Mouse (Mus musculus) forebrain, postnatal 0 days (tissue): Measurements from ENCODE around the gene Amh. TPM values are rescaled to one million over a fixed set of nuclear protein-coding genes. Genes with fewer than 3 reads are reported as not detected.
A peak's percentile ranks its signal among the peaks of the same experiment; 100 is the strongest.

Experiments
- ATAC-seq: fragments of 200-750 bp; cut with Nextera tagmentation; 2 replicates; pipeline ENCODE4 v1.8.0; 2017; ENCODE audit warnings: mild to moderate bottlenecking, moderate library complexity
- DNase-seq: peaks from one replicate; pipeline ENCODE4 v3.0.0-alpha.2; 2015
- H3K27ac ChIP-seq: fragments of 300-500 bp; sonication (generic); 2 replicates; pipeline ENCODE4 v1.5.1; 2014; ENCODE audit warnings: low read depth, mild to moderate bottlenecking, antibody characterized with exemption, low read length, moderate library complexity, mixed read lengths
- H3K27me3 ChIP-seq: fragments of 300-500 bp; sonication (generic); 2 replicates; pipeline ENCODE4 v1.6.1; 2014; ENCODE audit warnings: mild to moderate bottlenecking, low read length, mixed read lengths; ENCODE audit not compliant: insufficient read depth
- H3K36me3 ChIP-seq: fragments of 300-500 bp; sonication (generic); 2 replicates; pipeline ENCODE4 v1.6.1; 2014; ENCODE audit warnings: mild to moderate bottlenecking, moderate library complexity; ENCODE audit not compliant: insufficient read depth
- H3K4me1 ChIP-seq: fragments of 300-500 bp; sonication (generic); 2 replicates; pipeline ENCODE4 v1.6.1; 2014; ENCODE audit warnings: antibody characterized with exemption; ENCODE audit not compliant: insufficient read depth
- H3K4me2 ChIP-seq: fragments of 300-500 bp; sonication (generic); 2 replicates; pipeline ENCODE4 v1.6.1; 2014; ENCODE audit warnings: low read depth, mild to moderate bottlenecking, moderate library complexity
- H3K4me3 ChIP-seq: fragments of 300-500 bp; sonication (generic); 2 replicates; pipeline ENCODE4 v1.5.1; 2014; ENCODE audit warnings: low read depth, low read length, mixed read lengths
- H3K9ac ChIP-seq: fragments of 300-500 bp; sonication (generic); 2 replicates; pipeline ENCODE4 v1.6.1; 2014; ENCODE audit warnings: mild to moderate bottlenecking
- H3K9me3 ChIP-seq: fragments of 300-500 bp; sonication (generic); 2 replicates; pipeline ENCODE4 v1.6.1; 2016; ENCODE audit warnings: low read length
- CTCF ChIP-seq: sonication (generic); IDR thresholded peaks from 2 replicates; pipeline ENCODE4 v1.5.1; 2016; ENCODE audit warnings: antibody characterized with exemption, control low read depth, low read depth
- WGBS: fragments of 180-500 bp; shearing (Covaris S2); extraction: QIAGEN DNeasy Blood & Tissue Kit; methylation state at CpG from one replicate; pipeline ENCODE4 v1.1.7; 2014; 5-methylcytosine and 5-hydroxymethylcytosine counted together
- polyA plus RNA-seq: library from polyadenylated mRNA; unstranded; fragments of >200 nt; fragmentation: Nextera tagmentation; extraction: Ambion mirVana; gene quantifications from 2 replicates; pipeline ENCODE4 v1.2.1, GENCODE M21; 2015
- total RNA-seq: library from RNA; depleted of rRNA; stranded (reverse); fragments of >200 nt; gene quantifications from 2 replicates; pipeline ENCODE4 v1.2.3, GENCODE M21; 2014

The Amh gene
- total and polyA plus RNA-seq, 2 experiments from 2014 or later = 0.62 TPM; not detected in 1

DNA sequence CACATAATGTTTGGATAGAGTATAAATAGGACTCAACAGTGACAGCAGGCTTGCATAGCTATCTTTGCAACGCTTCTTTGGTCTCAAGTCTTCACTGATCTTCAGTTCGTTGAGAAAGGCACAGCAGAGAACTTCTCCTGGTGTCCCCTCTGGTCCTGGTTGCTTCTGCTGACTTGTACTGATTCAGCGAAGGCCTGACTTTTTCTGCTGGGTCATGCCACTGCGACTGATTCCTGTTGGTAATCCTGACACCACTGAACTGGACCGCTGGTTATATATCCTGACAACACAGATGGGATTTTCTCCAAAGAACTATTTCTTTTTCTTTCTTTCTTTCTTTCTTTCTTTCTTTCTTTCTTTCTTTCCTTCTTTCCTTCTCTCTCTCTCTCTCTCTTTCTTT is 17.5 kb downstream of the Amh start:
- Histone ChIP-seq H3K9me3 (no peaks in the 10 kb centered on the region), H3K36me3 (no peaks in the 10 kb centered on the region), H3K4me3 (no peak overlapping the region), H3K27me3 (no peaks in the 10 kb centered on the region), H3K4me2 (no peak overlapping the region), H3K27ac (no peak overlapping the region), H3K4me1 (no peaks in the 10 kb centered on the region), H3K9ac (no peak overlapping the region)
- no peak for ATAC-seq
- 88% methylated on average over 5 of the region's 5 CpGs for WGBS
- TF ChIP-seq CTCF = no peak
- DNase-seq = no peak

DNA sequence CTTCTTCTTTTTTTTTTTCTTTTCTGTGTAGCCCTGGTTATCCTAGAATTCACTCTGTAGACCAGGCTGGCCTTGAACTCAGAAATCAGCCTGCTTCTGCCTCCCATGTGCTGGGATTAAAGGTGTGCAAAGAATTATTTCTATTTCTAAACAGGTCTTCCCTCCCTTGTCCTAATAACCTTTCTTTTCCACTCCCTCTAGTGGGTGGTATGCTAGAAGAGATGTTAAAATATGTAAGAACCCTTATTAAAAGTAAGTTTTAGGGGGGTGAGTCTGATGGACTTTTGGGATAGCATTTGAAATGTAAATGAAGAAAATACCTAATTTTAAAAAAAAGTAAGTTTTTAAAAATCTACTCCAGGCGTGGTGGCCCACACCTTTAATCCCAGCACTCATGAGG is 18.3 kb downstream of the Amh start:
- H3K4me3 ChIP-seq = no peak overlapping the region
- 78% methylated on average over 1 of the region's 1 CpGs for WGBS

DNA sequence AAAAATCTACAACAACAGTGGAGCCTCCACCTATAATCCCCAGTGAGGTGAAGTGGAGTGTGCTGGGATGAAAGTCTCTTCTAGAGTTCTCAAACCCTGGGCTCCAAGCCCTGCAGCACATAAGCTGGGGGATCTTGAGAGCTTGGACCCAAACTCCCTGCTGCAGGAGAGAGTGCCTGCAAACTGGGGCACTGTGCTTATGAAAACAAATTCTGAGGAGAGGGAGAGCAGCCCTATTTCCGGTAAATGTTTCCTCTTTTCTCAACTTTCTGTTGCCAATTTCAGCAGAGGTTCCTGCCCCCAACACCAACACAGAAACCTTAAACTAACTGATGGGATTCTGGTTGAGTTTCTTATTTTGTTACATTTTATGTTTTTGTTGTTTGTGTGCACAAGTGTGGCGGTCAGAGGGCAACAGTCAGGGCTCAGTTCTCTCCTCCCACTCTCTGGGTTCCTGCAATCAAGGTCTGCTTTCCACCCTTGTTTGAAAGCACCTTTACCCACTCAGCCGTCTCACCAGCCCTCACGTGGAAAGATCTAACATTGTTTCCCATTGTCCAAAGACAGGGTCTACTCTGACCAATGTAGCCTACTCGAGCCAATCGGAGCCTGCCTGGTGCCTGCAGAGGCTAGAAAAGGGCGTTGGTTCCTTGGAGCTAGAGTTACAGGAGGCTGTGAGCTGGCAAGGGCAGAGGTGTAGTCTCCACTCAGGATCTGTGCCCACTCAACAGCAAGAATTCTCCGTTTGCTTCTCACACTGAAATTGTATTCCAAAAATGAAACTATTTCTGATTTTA is 19.0 kb downstream of the Amh start:
- WGBS = 66% methylated on average over 8 of the region's 8 CpGs
- DNase-seq (no peak), ATAC-seq (no peak)
- Histone ChIP-seq H3K4me2 (no peak overlapping the region), H3K27ac (no peak overlapping the region), H3K4me1 (no peaks in the 10 kb centered on the region), H3K9me3 (no peaks in the 10 kb centered on the region), H3K27me3 (no peaks in the 10 kb centered on the region), H3K36me3 (peaks cover under 1% of the 10 kb centered on the region; the same call in 1 of the 2 replicates), H3K4me3 (no peak overlapping the region), H3K9ac (no peak overlapping the region)
- TF ChIP-seq CTCF = no peak

More for the DNA sequence above, 18.3 kb downstream of the Amh start:
- Histone ChIP-seq H3K4me1 (no peaks in the 10 kb centered on the region), H3K9me3 (no peaks in the 10 kb centered on the region), H3K27me3 (no peaks in the 10 kb centered on the region), H3K36me3 (no peaks in the 10 kb centered on the region), H3K27ac (no peak overlapping the region), H3K9ac (no peak overlapping the region), H3K4me2 (no peak overlapping the region)
- TF ChIP-seq CTCF = no peak
- DNase-seq = no peak
- no peak for ATAC-seq

DNA sequence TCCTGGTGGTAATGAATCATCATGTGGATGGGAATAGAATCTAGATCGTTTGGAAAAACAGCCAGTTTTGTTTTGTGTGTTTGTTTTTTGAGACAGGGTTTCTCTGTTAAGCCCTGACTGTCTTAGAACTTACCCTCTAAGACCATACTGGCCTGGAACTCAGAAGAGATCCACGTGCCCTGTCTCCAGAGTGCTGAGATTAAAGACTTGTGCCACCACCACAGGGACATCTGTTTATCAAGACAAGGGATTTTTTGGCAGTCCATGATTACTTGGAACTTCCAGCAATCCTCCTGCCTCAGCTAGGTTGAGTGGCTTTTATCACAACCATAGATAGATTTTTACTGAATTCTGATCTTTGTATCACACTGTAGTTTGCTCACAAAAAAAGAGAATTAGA is 19.8 kb downstream of the Amh start:
- Histone ChIP-seq H3K27me3 (no peaks in the 10 kb centered on the region), H3K4me1 (no peaks in the 10 kb centered on the region), H3K27ac (no peak overlapping the region), H3K9me3 (no peaks in the 10 kb centered on the region), H3K4me3 (no peak overlapping the region), H3K36me3 (peaks cover 9% of the 10 kb centered on the region), H3K4me2 (no peak overlapping the region), H3K9ac (no peak overlapping the region)
- TF ChIP-seq CTCF = no peak
- DNase-seq (no peak), ATAC-seq (no peak)
- 74% methylated on average over 2 of the region's 2 CpGs for WGBS

DNA sequence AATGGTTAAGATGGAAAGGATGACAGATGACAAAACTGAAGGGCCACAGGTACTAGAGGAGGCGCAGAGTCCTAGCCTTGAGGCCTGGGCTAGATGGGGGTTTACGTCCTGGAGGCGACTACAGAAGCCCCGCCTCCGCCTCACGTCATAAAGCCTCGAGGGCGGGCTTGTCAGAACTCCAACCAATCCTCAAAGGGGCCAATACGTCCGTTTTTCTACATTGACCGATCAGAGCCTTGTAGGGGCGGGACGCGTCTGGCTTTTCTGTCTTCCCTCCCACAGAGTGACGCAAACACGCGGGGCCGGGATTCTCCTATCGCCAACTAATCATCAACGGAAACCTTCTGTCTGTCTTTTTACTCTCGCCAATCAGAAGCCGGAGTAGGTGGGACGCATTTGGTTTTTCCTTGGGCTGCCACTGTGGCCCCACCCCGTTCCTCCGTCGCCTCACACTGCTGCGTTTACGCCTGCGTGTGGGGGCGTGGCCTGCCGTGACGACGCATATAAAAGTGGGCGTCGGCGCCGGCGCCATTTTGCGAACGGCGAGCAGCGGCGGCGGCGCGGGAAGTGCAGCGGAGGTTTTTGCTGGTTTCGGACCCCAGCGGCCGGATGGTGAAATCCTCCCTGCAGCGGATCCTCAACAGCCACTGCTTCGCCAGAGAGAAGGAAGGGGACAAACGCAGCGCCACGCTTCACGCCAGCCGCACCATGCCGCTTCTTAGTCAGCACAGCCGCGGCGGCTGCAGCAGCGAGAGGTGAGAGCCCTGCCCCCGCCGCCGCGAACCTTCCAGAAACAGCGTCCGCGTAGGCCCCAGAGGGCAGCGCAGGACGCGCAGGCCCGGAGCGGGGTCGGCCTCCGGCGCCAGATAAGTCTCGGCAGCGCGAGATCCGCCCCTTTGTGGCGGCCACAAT is 21.4 kb downstream of the Amh start, which contains the start of gene Oaz1:
TSS of gene Oaz1 (plus strand) at position 506 of the 912 bp plus-strand sequence.
- peaks cover 21% of the 10 kb centered on the region for H3K36me3 ChIP-seq
- peak within 1 kb of the TSS; percentile 89 for H3K27ac ChIP-seq
- peak; percentile 98 for ATAC-seq
- H3K9ac ChIP-seq = peak within 1 kb of the TSS; percentile 88
- no peaks in the 10 kb centered on the region for H3K27me3 ChIP-seq
- H3K9me3 ChIP-seq = no peaks in the 10 kb centered on the region
- DNase-seq = peak; percentile 100
- WGBS = 2% methylated on average over 80 of the region's 82 CpGs
- H3K4me2 ChIP-seq = peak within 1 kb of the TSS; percentile 63
- H3K4me3 ChIP-seq = peak within 1 kb of the TSS; percentile 83
- H3K4me1 ChIP-seq = no peaks in the 10 kb centered on the region
- TF ChIP-seq CTCF = peak; percentile 24; the same call in 1 of the 2 replicates

DNA sequence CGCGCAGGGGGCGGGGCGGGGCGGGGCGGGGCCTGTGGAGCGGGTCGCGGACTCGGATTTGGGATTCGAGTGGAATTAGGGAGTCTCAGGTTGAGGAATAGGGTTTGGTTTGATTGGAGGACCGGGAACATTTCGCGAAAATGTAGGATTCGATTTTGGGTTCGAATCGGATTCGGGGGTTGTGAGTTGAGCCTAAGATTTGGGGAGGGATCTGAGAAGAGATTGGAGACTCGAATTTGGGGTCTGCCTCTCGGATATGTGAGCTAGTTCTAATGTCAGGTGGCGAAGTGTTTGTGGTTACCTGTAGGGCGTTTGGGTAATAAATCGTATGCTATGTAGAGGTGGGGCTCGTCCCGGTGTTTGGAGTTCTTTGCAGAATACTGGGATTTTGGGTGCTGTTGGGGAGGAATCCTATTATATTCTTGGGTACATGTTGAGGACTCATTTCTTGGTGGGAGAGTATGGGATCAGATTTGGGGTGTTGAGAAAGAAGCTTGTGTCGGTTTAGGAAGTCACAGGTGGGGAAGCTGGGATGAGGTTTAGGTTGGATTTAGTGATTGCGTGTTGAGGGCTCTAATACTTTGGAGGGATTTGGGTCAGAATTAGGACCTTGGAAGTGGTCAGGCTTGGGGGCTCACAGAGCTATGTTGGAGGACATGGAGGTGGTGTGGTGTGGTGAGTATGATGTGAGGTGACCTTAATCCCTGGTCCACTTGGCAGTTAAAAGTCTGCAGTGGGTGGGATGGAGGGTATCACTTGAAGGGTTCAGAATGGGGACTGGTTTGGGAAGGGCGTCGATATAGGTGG is 22.2 kb downstream of the Amh start:
- Histone ChIP-seq H3K4me3 (peak overlapping the region; percentile 83), H3K9ac (peak overlapping the region; percentile 88), H3K36me3 (peaks cover 21% of the 10 kb centered on the region), H3K9me3 (no peaks in the 10 kb centered on the region), H3K27me3 (no peaks in the 10 kb centered on the region), H3K27ac (peak overlapping the region; percentile 89), H3K4me1 (no peaks in the 10 kb centered on the region), H3K4me2 (peak overlapping the region; percentile 60)
- whole genome bisulfite sequencing = 8% methylated on average over 27 of the region's 29 CpGs
- ATAC-seq (no peak), DNase-seq (no peak)
- no peak for TF ChIP-seq CTCF
